Mouse (Mus musculus): Measurements from ENCODE around the gene Prss22.
"Not testable (repeated sequence)": the region's sequence is repeated elsewhere in the genome, so short reads cannot be mapped to it uniquely, and the experiment has no call there.

Gene Prss22

GRCm38 (mm10) chr17:23994667-23995066 is 3.2 kb downstream of the Prss22 start:
- no peak for DNase-seq (ENCODE audit: low spot score)

GRCm38 (mm10) chr17:23993559-23994428 is 4.1 kb downstream of the Prss22 start:
- peak; percentile 79 for DNase-seq (ENCODE audit: low spot score)

GRCm38 (mm10) chr17:23992789-23993553 is 4.9 kb downstream of the Prss22 start:
- no peak for DNase-seq (ENCODE audit: low spot score)

GRCm38 (mm10) chr17:23989802-23990201 is 8.1 kb downstream of the Prss22 start:
- no peak for DNase-seq (ENCODE audit: low spot score)

GRCm38 (mm10) chr17:23984989-23985388 is 12.9 kb downstream of the Prss22 start:
- no peak for DNase-seq (ENCODE audit: low spot score)

GRCm38 (mm10) chr17:23982912-23983311 is 15.0 kb downstream of the Prss22 start:
- DNase-seq (ENCODE audit: low spot score), result no peak

- DNase-seq (ENCODE audit: low spot score), result no peak
These were observed 17.5 kb downstream of the Prss22 start, which contains the start of gene Prss30 for GRCm38 (mm10) chr17:23980297-23980909. Gene Prss30, minus strand, starts transcription at chr17:23980566.

GRCm38 (mm10) chr17:23979471-23979870 is 18.4 kb downstream of the Prss22 start:
- no peak for DNase-seq (ENCODE audit: low spot score)

GRCm38 (mm10) chr17:23976665-23977064 is 21.2 kb downstream of the Prss22 start:
- DNase-seq (ENCODE audit: low spot score), result no peak

GRCm38 (mm10) chr17:23971315-23971714 is 26.6 kb downstream of the Prss22 start:
- DNase-seq (ENCODE audit: low spot score), result no peak

GRCm38 (mm10) chr17:23969231-23969630 is 28.7 kb downstream of the Prss22 start:
- peak; percentile 58 for DNase-seq (ENCODE audit: low spot score)

- DNase-seq (ENCODE audit: low spot score), result no peak
These were observed 29.1 kb downstream of the Prss22 start for GRCm38 (mm10) chr17:23968780-23969179.

GRCm38 (mm10) chr17:23966658-23967401 is 31.1 kb downstream of the Prss22 start:
- no peak for DNase-seq (ENCODE audit: low spot score)

- DNase-seq (ENCODE audit: low spot score), result no peak
These were observed 32.0 kb downstream of the Prss22 start for GRCm38 (mm10) chr17:23965805-23966425.

GRCm38 (mm10) chr17:23961573-23962122 is 36.3 kb downstream of the Prss22 start:
- no peak for DNase-seq (ENCODE audit: low spot score)

- peak; percentile 31 for DNase-seq (ENCODE audit: low spot score)
These were observed 37.7 kb downstream of the Prss22 start for GRCm38 (mm10) chr17:23960084-23960738.

GRCm38 (mm10) chr17:23955174-23955573 is 42.7 kb downstream of the Prss22 start, which contains the start of gene Sbpl:
Gene Sbpl, minus strand, starts transcription at chr17:23955274.
- no peak for DNase-seq (ENCODE audit: low spot score)

- not testable (repeated sequence) for DNase-seq (ENCODE audit: low spot score)
These were observed 47.1 kb downstream of the Prss22 start for GRCm38 (mm10) chr17:23950828-23951227.

GRCm38 (mm10) chr17:23949068-23949467 is 48.8 kb downstream of the Prss22 start:
- no peak for DNase-seq (ENCODE audit: low spot score)

- DNase-seq (ENCODE audit: low spot score), result not testable (repeated sequence)
These were observed 50.4 kb downstream of the Prss22 start for GRCm38 (mm10) chr17:23947486-23947885.
